15 mouse cellular contexts compared by ENCODE assay signal in the genomic region with DNA sequence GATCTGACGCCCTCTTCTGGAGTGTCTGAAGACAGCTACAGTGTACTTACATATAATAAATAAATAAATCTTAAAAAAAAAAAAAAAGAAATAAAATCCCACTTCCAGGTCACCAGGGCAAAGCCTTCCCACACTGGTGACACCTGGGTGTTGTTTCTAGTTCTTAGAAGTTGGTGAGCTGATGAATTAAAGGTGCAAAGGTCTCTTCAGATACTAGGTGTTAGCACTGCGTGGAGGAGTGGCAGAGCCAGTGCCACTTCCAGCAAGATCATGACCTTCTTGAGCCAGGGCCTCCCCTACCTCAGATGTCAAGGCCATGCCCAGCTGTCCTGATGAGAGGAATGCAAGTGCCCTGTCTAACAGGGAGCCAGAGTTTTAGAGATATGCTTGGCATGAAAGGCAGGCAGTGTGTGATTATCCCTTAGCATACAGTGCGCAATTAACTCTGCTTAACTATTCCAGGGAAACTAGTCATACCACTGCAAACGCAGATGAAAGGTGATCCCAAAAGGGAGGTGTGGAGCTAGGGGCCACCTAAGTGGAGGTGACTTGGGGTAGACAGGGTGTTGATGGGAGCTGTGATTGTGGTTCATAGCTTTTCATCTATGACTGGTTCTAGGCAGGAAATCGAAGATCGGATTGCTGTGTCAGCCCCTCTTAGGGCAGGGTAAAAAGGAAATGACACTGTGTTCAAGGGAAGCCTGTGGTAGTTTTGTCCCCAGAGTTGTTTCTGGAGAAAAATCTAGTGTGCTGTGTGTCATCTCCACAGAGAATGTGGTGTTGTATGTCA.
A peak's percentile ranks its signal among the peaks of the same experiment; 100 is the strongest.
DNase-seq lines count a peak whose midpoint lies in the region; ATAC-seq and TF ChIP-seq lines count a peak whose summit lies in the region.
"Had no signal": no experiment of that assay in that cellular context is flagged by ENCODE, and none has a peak within 500 bp of the region (broad histone marks: within the 10 kb centered on the region; RNA-seq: fewer than 3 reads in every experiment).

No protein-coding gene starts in this region.

- no peaks in the 10 kb centered on the region for H3K36me3 ChIP-seq in heart, embryonic 11.5 days (ENCODE audit: control insufficient read depth, insufficient read depth, low read length)
- H3K36me3 ChIP-seq in intestine, postnatal 0 days (ENCODE audit: control insufficient read depth, insufficient read depth) = no peaks in the 10 kb centered on the region
- H3K36me3 ChIP-seq: forebrain, embryonic 10.5 days; liver, embryonic 15.5 days; neural tube, embryonic 12.5 days had no signal

- ATAC-seq in heart, embryonic 11.5 days (replicated peaks; ENCODE audit: insufficient number of reproducible peaks, low FRiP score, low TSS enrichment) = no peak
- ATAC-seq in intestine, postnatal 0 days = peak; percentile 93
- no peak for ATAC-seq in frontal cortex, adult (ENCODE audit: low TSS enrichment)

- H3K4me3 ChIP-seq in heart, embryonic 11.5 days (ENCODE audit: low read depth, low read length) = no peak overlapping the region
- no peak overlapping the region for H3K4me3 ChIP-seq in intestine, postnatal 0 days (ENCODE audit: low read depth, low read length)
- H3K4me3 ChIP-seq: forebrain, embryonic 10.5 days; liver, embryonic 15.5 days; megakaryocyte, embryonic 14.5 days; neural tube, embryonic 12.5 days had no signal

- H3K27ac ChIP-seq in heart, embryonic 11.5 days (ENCODE audit: low read depth, low read length) = 0 out of 2 replicates have a peak overlapping the region, but pooled peaks have one; percentile 37
- peak overlapping the region; percentile 46; the same call in 1 of the 2 replicates for H3K27ac ChIP-seq in intestine, postnatal 0 days (ENCODE audit: low read depth, low read length)
- H3K27ac ChIP-seq: forebrain, embryonic 10.5 days; liver, embryonic 15.5 days; neural tube, embryonic 12.5 days had no signal

- H3K9ac ChIP-seq in heart, embryonic 11.5 days (ENCODE audit: low read depth, low read length) = no peak overlapping the region
- no peak overlapping the region for H3K9ac ChIP-seq in intestine, postnatal 0 days (ENCODE audit: low read depth, low read length)
- H3K9ac ChIP-seq: liver, embryonic 15.5 days; neural tube, embryonic 12.5 days had no signal

- no peaks in the 10 kb centered on the region for H3K27me3 ChIP-seq in heart, embryonic 11.5 days (ENCODE audit: control insufficient read depth, insufficient read depth, low read length)
- H3K27me3 ChIP-seq in intestine, postnatal 0 days (replicated peaks; ENCODE audit: control insufficient read depth, insufficient read depth, low read length) = no peaks in the 10 kb centered on the region
- H3K27me3 ChIP-seq: neural tube, embryonic 12.5 days had no signal

- H3K4me1 ChIP-seq in heart, embryonic 11.5 days (ENCODE audit: control insufficient read depth, insufficient read depth, low read length) = peaks cover 34% of the 10 kb centered on the region
- peaks cover 5% of the 10 kb centered on the region; the same call in 1 of the 2 replicates for H3K4me1 ChIP-seq in intestine, postnatal 0 days (replicated peaks; ENCODE audit: control insufficient read depth, insufficient read depth, low read length)

- no peaks in the 10 kb centered on the region for H3K9me3 ChIP-seq in heart, embryonic 11.5 days (replicated peaks; ENCODE audit: control insufficient read depth, low read length)
- no peaks in the 10 kb centered on the region for H3K9me3 ChIP-seq in intestine, postnatal 0 days (ENCODE audit: control insufficient read depth)
- H3K9me3 ChIP-seq: forebrain, embryonic 10.5 days; liver, embryonic 15.5 days; megakaryocyte, embryonic 14.5 days; neural tube, embryonic 12.5 days had no signal

- H3K4me2 ChIP-seq in heart, embryonic 11.5 days = no peak overlapping the region
- H3K4me2 ChIP-seq in intestine, postnatal 0 days (replicated peaks; ENCODE audit: low read depth) = no peak overlapping the region
- H3K4me2 ChIP-seq: liver, embryonic 15.5 days; neural tube, embryonic 12.5 days had no signal

- DNase-seq in heart, adult 11 months = peak; percentile 92
- no peak for DNase-seq in heart, postnatal 25 days (ENCODE audit: low spot score)
- DNase-seq in CD4-positive helper T cell, adult 2 months (ENCODE audit: low read depth, low spot score) = peak; percentile 80
- no peak for DNase-seq in cerebellum, postnatal 14 days
- no peak for DNase-seq in urinary bladder, postnatal 14 days (ENCODE audit: low spot score)
- DNase-seq: cerebellum, postnatal 10 days; kidney, adult 8-10 months; thymus, adult 18-20 months had no signal

- no peak for TF ChIP-seq CTCF in intestine, postnatal 0 days (IDR thresholded peaks at IDR 0.05; ENCODE audit: low read depth)

- intact Hi-C loops in heart, postnatal 25 days (cut with DNase I) = no loop called here

- 48% methylated on average over 6 of the region's 6 CpGs for WGBS in heart, embryonic 11.5 days (ENCODE audit: insufficient replicate concordance)
- 64% methylated on average over 6 of the region's 6 CpGs for WGBS in intestine, postnatal 0 days

Comparison
In these comparisons a context has a peak if more than half of its experiments do, and no peak if none do; other contexts are left out.
1. DNase-seq: peak in heart, adult 11 months (single experiment) and CD4-positive helper T cell, adult 2 months (single experiment); none in heart, postnatal 25 days (single experiment), cerebellum, postnatal 14 days (0 of 2) and urinary bladder, postnatal 14 days (single experiment).